Mouse (Mus musculus): ENCODE results near the gene Lgr6. TPM values are rescaled to one million over a fixed set of nuclear protein-coding genes. Genes with fewer than 3 reads are reported as not detected.

Gene Lgr6
- 7.8 and 9.3 TPM in 2 replicates for polyA plus RNA-seq (2015; fragmentation: Nextera tagmentation; extraction: Ambion mirVana)

GRCm38 (mm10) chr1:135105124-135105523, at the start of gene Lgr6:
TSS of gene Lgr6 (minus strand) at chr1:135105276.
- Histone ChIP-seq H3K4me2 (peak within 1 kb of the TSS; percentile 88), H3K36me3 (no peaks in the 10 kb centered on the region), H3K9ac (peak within 1 kb of the TSS; percentile 40; the same call in 1 of the 2 replicates), H3K27me3 (peaks cover 66% of the 10 kb centered on the region), H3K4me1 (peaks cover 35% of the 10 kb centered on the region), H3K4me3 (peak within 1 kb of the TSS; percentile 51), H3K9me3 (no peaks in the 10 kb centered on the region), H3K27ac (no peak within 1 kb of the TSS)
- WGBS, result under 1% methylated on average over 39 of the region's 40 CpGs
- ATAC-seq (ENCODE audit: insufficient number of reproducible peaks, low FRiP score, low TSS enrichment, low read depth), result 0 out of 2 replicates have a peak, but pooled peaks have one; percentile 21

GRCm38 (mm10) chr1:135154411-135154959, 49.4 kb upstream of the Lgr6 start:
- WGBS, result 1% methylated on average over 14 of the region's 14 CpGs
- Histone ChIP-seq H3K4me1 (peaks cover 22% of the 10 kb centered on the region), H3K4me3 (peak overlapping the region; percentile 28), H3K9ac (0 out of 2 replicates have a peak overlapping the region, but pooled peaks have one; percentile 20), H3K4me2 (peak overlapping the region; percentile 41), H3K36me3 (peaks cover 34% of the 10 kb centered on the region), H3K9me3 (no peaks in the 10 kb centered on the region), H3K27me3 (no peaks in the 10 kb centered on the region), H3K27ac (peak overlapping the region; percentile 83)
- peak; percentile 61; the same call in 1 of the 2 replicates for ATAC-seq (ENCODE audit: insufficient number of reproducible peaks, low FRiP score, low TSS enrichment, low read depth)

- H3K9ac ChIP-seq, result 0 out of 2 replicates have a peak overlapping the region, but pooled peaks have one; percentile 20
- peak overlapping the region; percentile 83 for H3K27ac ChIP-seq
- WGBS, result 17% methylated on average over 13 of the region's 13 CpGs
- H3K36me3 ChIP-seq, result peaks cover 34% of the 10 kb centered on the region
- peaks cover 21% of the 10 kb centered on the region for H3K4me1 ChIP-seq
- H3K27me3 ChIP-seq, result no peaks in the 10 kb centered on the region
- H3K4me2 ChIP-seq, result peak overlapping the region; percentile 41
- peak overlapping the region; percentile 28 for H3K4me3 ChIP-seq
- ATAC-seq (ENCODE audit: insufficient number of reproducible peaks, low FRiP score, low TSS enrichment, low read depth), result no peak
- H3K9me3 ChIP-seq, result no peaks in the 10 kb centered on the region
Measured at GRCm38 (mm10) chr1:135154011-135154410, 48.9 kb upstream of the Lgr6 start.

GRCm38 (mm10) chr1:135148996-135149395, 43.9 kb upstream of the Lgr6 start:
- WGBS, result 42% methylated on average over 5 of the region's 5 CpGs
- peak overlapping the region; percentile 90; the same call in 1 of the 2 replicates for H3K27ac ChIP-seq
- H3K4me3 ChIP-seq, result no peak overlapping the region
- H3K27me3 ChIP-seq, result no peaks in the 10 kb centered on the region
- no peak for ATAC-seq (ENCODE audit: insufficient number of reproducible peaks, low FRiP score, low TSS enrichment, low read depth)
- H3K9ac ChIP-seq, result peak overlapping the region; percentile 10; the same call in 1 of the 2 replicates
- H3K4me1 ChIP-seq, result peaks cover 30% of the 10 kb centered on the region
- H3K36me3 ChIP-seq, result peaks cover 16% of the 10 kb centered on the region; the same call in 1 of the 2 replicates
- H3K9me3 ChIP-seq, result no peaks in the 10 kb centered on the region
- H3K4me2 ChIP-seq, result no peak overlapping the region

- Histone ChIP-seq H3K9ac (no peak overlapping the region), H3K4me1 (peaks cover 27% of the 10 kb centered on the region), H3K27ac (peak overlapping the region; percentile 90; the same call in 1 of the 2 replicates), H3K27me3 (no peaks in the 10 kb centered on the region), H3K36me3 (peaks cover 16% of the 10 kb centered on the region; the same call in 1 of the 2 replicates), H3K4me2 (peak overlapping the region; percentile 82), H3K4me3 (peak overlapping the region; percentile 98), H3K9me3 (no peaks in the 10 kb centered on the region)
- 59% methylated on average over 4 of the region's 4 CpGs for WGBS
- ATAC-seq (ENCODE audit: insufficient number of reproducible peaks, low FRiP score, low TSS enrichment, low read depth), result no peak
Measured at GRCm38 (mm10) chr1:135148476-135148875, 43.4 kb upstream of the Lgr6 start.

GRCm38 (mm10) chr1:135147702-135148058, 42.6 kb upstream of the Lgr6 start:
- H3K4me2 ChIP-seq, result peak overlapping the region; percentile 82
- H3K4me3 ChIP-seq, result peak overlapping the region; percentile 98
- 0 out of 2 replicates have a peak, but pooled peaks have one; percentile 9 for ATAC-seq (ENCODE audit: insufficient number of reproducible peaks, low FRiP score, low TSS enrichment, low read depth)
- peak overlapping the region; percentile 90 for H3K27ac ChIP-seq
- H3K36me3 ChIP-seq, result peaks cover 16% of the 10 kb centered on the region; the same call in 1 of the 2 replicates
- H3K4me1 ChIP-seq, result peaks cover 27% of the 10 kb centered on the region
- H3K9ac ChIP-seq, result peak overlapping the region; percentile 97
- no peaks in the 10 kb centered on the region for H3K9me3 ChIP-seq
- 3% methylated on average over 7 of the region's 7 CpGs for WGBS
- no peaks in the 10 kb centered on the region for H3K27me3 ChIP-seq

GRCm38 (mm10) chr1:135146946-135147701, 42.0 kb upstream of the Lgr6 start:
- H3K4me1 ChIP-seq, result peaks cover 22% of the 10 kb centered on the region
- under 1% methylated on average over 66 of the region's 69 CpGs for WGBS
- peak overlapping the region; percentile 97 for H3K9ac ChIP-seq
- peaks cover 10% of the 10 kb centered on the region; the same call in 1 of the 2 replicates for H3K36me3 ChIP-seq
- peak overlapping the region; percentile 82 for H3K4me2 ChIP-seq
- H3K27me3 ChIP-seq, result no peaks in the 10 kb centered on the region
- no peaks in the 10 kb centered on the region for H3K9me3 ChIP-seq
- peak overlapping the region; percentile 90 for H3K27ac ChIP-seq
- peak; percentile 35; the same call in 1 of the 2 replicates for ATAC-seq (ENCODE audit: insufficient number of reproducible peaks, low FRiP score, low TSS enrichment, low read depth)
- peak overlapping the region; percentile 98 for H3K4me3 ChIP-seq

GRCm38 (mm10) chr1:135146077-135146945, 41.2 kb upstream of the Lgr6 start, which contains the start of gene Arl8a:
TSS of gene Arl8a (plus strand) at chr1:135146824.
- H3K27me3 ChIP-seq, result no peaks in the 10 kb centered on the region
- H3K27ac ChIP-seq, result peak within 1 kb of the TSS; percentile 90
- 0 out of 2 replicates have a peak, but pooled peaks cover 7% of the 10 kb centered on the region for H3K36me3 ChIP-seq
- H3K4me1 ChIP-seq, result peaks cover 22% of the 10 kb centered on the region
- WGBS, result under 1% methylated on average over 53 of the region's 78 CpGs
- H3K4me3 ChIP-seq, result peak within 1 kb of the TSS; percentile 98
- H3K4me2 ChIP-seq, result peak within 1 kb of the TSS; percentile 82
- peak; percentile 87 for ATAC-seq (ENCODE audit: insufficient number of reproducible peaks, low FRiP score, low TSS enrichment, low read depth)
- no peaks in the 10 kb centered on the region for H3K9me3 ChIP-seq
- H3K9ac ChIP-seq, result peak within 1 kb of the TSS; percentile 97

- Histone ChIP-seq H3K4me3 (no peak overlapping the region), H3K9ac (no peak overlapping the region), H3K4me2 (no peak overlapping the region), H3K36me3 (no peaks in the 10 kb centered on the region), H3K27me3 (no peaks in the 10 kb centered on the region), H3K4me1 (peaks cover 20% of the 10 kb centered on the region), H3K9me3 (no peaks in the 10 kb centered on the region), H3K27ac (no peak overlapping the region)
- ATAC-seq (ENCODE audit: insufficient number of reproducible peaks, low FRiP score, low TSS enrichment, low read depth), result no peak
- WGBS, result 90% methylated on average over 2 of the region's 2 CpGs
Measured at GRCm38 (mm10) chr1:135143940-135144339, 38.9 kb upstream of the Lgr6 start.

- no peaks in the 10 kb centered on the region for H3K27me3 ChIP-seq
- peaks cover 7% of the 10 kb centered on the region; the same call in 1 of the 2 replicates for H3K4me1 ChIP-seq
- H3K4me2 ChIP-seq, result no peak overlapping the region
- no peaks in the 10 kb centered on the region for H3K36me3 ChIP-seq
- no peak overlapping the region for H3K4me3 ChIP-seq
- WGBS, result 71% methylated on average over 2 of the region's 2 CpGs
- H3K9me3 ChIP-seq, result no peaks in the 10 kb centered on the region
- no peak overlapping the region for H3K9ac ChIP-seq
- H3K27ac ChIP-seq, result no peak overlapping the region
- ATAC-seq (ENCODE audit: insufficient number of reproducible peaks, low FRiP score, low TSS enrichment, low read depth), result no peak
Measured at GRCm38 (mm10) chr1:135142452-135142851, 37.4 kb upstream of the Lgr6 start.

- Histone ChIP-seq H3K27ac (no peak overlapping the region), H3K4me1 (no peaks in the 10 kb centered on the region), H3K9ac (no peak overlapping the region), H3K27me3 (no peaks in the 10 kb centered on the region), H3K36me3 (no peaks in the 10 kb centered on the region), H3K4me3 (no peak overlapping the region), H3K9me3 (no peaks in the 10 kb centered on the region), H3K4me2 (no peak overlapping the region)
- WGBS, result 73% methylated on average over 2 of the region's 2 CpGs
- no peak for ATAC-seq (ENCODE audit: insufficient number of reproducible peaks, low FRiP score, low TSS enrichment, low read depth)
Measured at GRCm38 (mm10) chr1:135139906-135140305, 34.8 kb upstream of the Lgr6 start.

All from limb, embryonic 15.5 days (tissue).